Mouse (Mus musculus) left cerebral cortex, postnatal 4 days (tissue): ENCODE data around the gene Itpk1. TPM values are rescaled to one million over a fixed set of nuclear protein-coding genes. Genes with fewer than 3 reads are reported as not detected.
A peak's percentile ranks its signal among the peaks of the same experiment; 100 is the strongest.

Experiments used
- DNase-seq: peaks from one replicate; pipeline ENCODE4 v3.0.0-alpha.2; 2022
- intact Hi-C: fragments of 180-260 bp; cut with DNase I; formaldehyde crosslinking; loops from one replicate; pipeline ENCODE4 v1.15.1; 2025
- total RNA-seq, 2 experiments: library from RNA; stranded (reverse); gene quantifications; 2 replicates each; pipeline ENCODE4 v1.2.3; 2021

The Itpk1 gene
- total RNA-seq, 2 experiments from 2014 or later = 80.2 to 88.1 TPM

GRCm38 (mm10) chr12:102665465-102666202 lies 39.1 kb downstream of the Itpk1 start:
- intact Hi-C loops = no loop called here
- no peak for DNase-seq

- DNase-seq = no peak
- intact Hi-C loops = no loop called here
Measured at GRCm38 (mm10) chr12:102664052-102664448, 40.7 kb downstream of the Itpk1 start.

GRCm38 (mm10) chr12:102663349-102664051 lies 41.2 kb downstream of the Itpk1 start:
- no peak for DNase-seq
- intact Hi-C loops = no loop called here

- intact Hi-C loops = no loop called here
Measured at GRCm38 (mm10) chr12:102661772-102662171, 43.0 kb downstream of the Itpk1 start.

GRCm38 (mm10) chr12:102660906-102661651 lies 43.7 kb downstream of the Itpk1 start:
- DNase-seq = no peak
- intact Hi-C loops = no loop called here

More at GRCm38 (mm10) chr12:102661772-102662171, 43.0 kb downstream of the Itpk1 start:
- no peak for DNase-seq

- DNase-seq = no peak
- intact Hi-C loops = no loop called here
Measured at GRCm38 (mm10) chr12:102653003-102653402, 51.7 kb downstream of the Itpk1 start.

GRCm38 (mm10) chr12:102652420-102652819 lies 52.3 kb downstream of the Itpk1 start:
- no peak for DNase-seq
- intact Hi-C loops = no loop called here

- no peak for DNase-seq
- intact Hi-C loops = no loop called here
Measured at GRCm38 (mm10) chr12:102651871-102652270, 52.9 kb downstream of the Itpk1 start.

GRCm38 (mm10) chr12:102651401-102651800 lies 53.3 kb downstream of the Itpk1 start:
- DNase-seq = no peak
- intact Hi-C loops = no loop called here

- intact Hi-C loops = no loop called here
- DNase-seq = no peak
Measured at GRCm38 (mm10) chr12:102650649-102651048, 54.1 kb downstream of the Itpk1 start.

- peak; percentile 36 for DNase-seq
- intact Hi-C loops = no loop called here
Measured at GRCm38 (mm10) chr12:102647839-102648564, 56.7 kb downstream of the Itpk1 start.

GRCm38 (mm10) chr12:102646586-102647260 lies 58.0 kb downstream of the Itpk1 start:
- intact Hi-C loops = no loop called here
- DNase-seq = no peak

- intact Hi-C loops = no loop called here
- DNase-seq = no peak
Measured at GRCm38 (mm10) chr12:102645911-102646585, 58.7 kb downstream of the Itpk1 start.

GRCm38 (mm10) chr12:102643316-102643715 lies 61.4 kb downstream of the Itpk1 start:
- intact Hi-C loops = no loop called here
- DNase-seq = no peak

GRCm38 (mm10) chr12:102640436-102641163 lies 64.1 kb downstream of the Itpk1 start:
- intact Hi-C loops = no loop called here
- DNase-seq = peak; percentile 92

- intact Hi-C loops = no loop called here
- DNase-seq = peak; percentile 58
Measured at GRCm38 (mm10) chr12:102638878-102639277, 65.9 kb downstream of the Itpk1 start.

GRCm38 (mm10) chr12:102637235-102637634 lies 67.5 kb downstream of the Itpk1 start:
- no peak for DNase-seq
- intact Hi-C loops = no loop called here

GRCm38 (mm10) chr12:102634436-102635050 lies 70.2 kb downstream of the Itpk1 start:
- DNase-seq = no peak
- intact Hi-C loops = no loop called here
